ENCODE assay signal across 19 mouse cellular contexts in the genomic region with DNA sequence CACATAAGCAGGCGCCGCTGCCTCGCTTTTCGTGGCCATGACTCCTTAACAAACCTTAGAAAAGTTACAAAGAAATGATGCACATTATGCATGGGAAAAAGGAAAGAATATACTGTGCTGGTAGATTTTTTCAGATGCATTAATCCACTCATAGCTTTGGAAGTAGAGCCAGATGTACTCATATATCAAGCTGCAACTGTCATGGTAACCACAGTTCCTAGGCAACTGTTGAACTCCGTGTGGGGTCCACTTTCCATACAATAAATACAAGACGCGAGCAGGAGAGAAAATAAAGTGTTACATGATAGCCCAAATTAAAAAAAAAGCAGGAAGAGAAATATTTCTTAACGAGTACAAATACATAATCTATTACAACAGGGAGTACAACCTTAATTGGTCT.
DNase-seq lines count a peak whose midpoint lies in the region; ATAC-seq and TF ChIP-seq lines count a peak whose summit lies in the region.
"Had no signal": no experiment of that assay in that cellular context is flagged by ENCODE, and none has a peak within 500 bp of the region (broad histone marks: within the 10 kb centered on the region; RNA-seq: fewer than 3 reads in every experiment).

No protein-coding gene starts in this region.

- H3K27ac ChIP-seq in heart, adult 2 months, result peak overlapping the region; percentile 65
- H3K27ac ChIP-seq in lung, postnatal 0 days (ENCODE audit: low read length), result no peak overlapping the region
- H3K27ac ChIP-seq in stomach, postnatal 0 days (replicated peaks), result 0 out of 2 replicates have a peak overlapping the region, but pooled peaks have one; percentile 31
- H3K27ac ChIP-seq: hindbrain, embryonic 12.5 days; macrophage had no signal

- TF ChIP-seq CTCF in heart, adult 2 months (IDR thresholded peaks at IDR 0.05), result no peak
- TF ChIP-seq CTCF in lung, postnatal 0 days (IDR thresholded peaks at IDR 0.05), result no peak
- no peak for TF ChIP-seq CTCF in stomach, postnatal 0 days (IDR thresholded peaks at IDR 0.05; ENCODE audit: low read depth)

- no peaks in the 10 kb centered on the region for H3K79me2 ChIP-seq in heart, adult 2 months (replicated peaks; ENCODE audit: control insufficient read depth, insufficient read depth, low read length)

- TF ChIP-seq EP300 in heart, adult 2 months (IDR thresholded peaks at IDR 0.05; ENCODE audit: insufficient read depth, low read depth, low read length), result no peak
- no peak for TF ChIP-seq EP300 in lung, postnatal 0 days (IDR thresholded peaks at IDR 0.05)
- no peak for TF ChIP-seq EP300 in stomach, postnatal 0 days (optimal IDR thresholded peaks at IDR 0.05)

- H3K36me3 ChIP-seq in heart, adult 2 months (ENCODE audit: control insufficient read depth, insufficient read depth, low read length), result peaks cover 22% of the 10 kb centered on the region
- H3K36me3 ChIP-seq in lung, postnatal 0 days (ENCODE audit: insufficient read depth, low read length), result no peaks in the 10 kb centered on the region
- H3K36me3 ChIP-seq in stomach, postnatal 0 days (ENCODE audit: control insufficient read depth, insufficient read depth, low read length), result no peaks in the 10 kb centered on the region
- H3K36me3 ChIP-seq: heart, embryonic 12.5 days; hindbrain, embryonic 12.5 days had no signal

- H3K4me2 ChIP-seq in lung, postnatal 0 days (replicated peaks; ENCODE audit: low read depth, low read length), result no peak overlapping the region
- H3K4me2 ChIP-seq in stomach, postnatal 0 days (replicated peaks; ENCODE audit: low read depth), result no peak overlapping the region
- H3K4me2 ChIP-seq: heart, embryonic 12.5 days; hindbrain, embryonic 12.5 days; liver, embryonic 11.5 days had no signal

- peaks cover 1% of the 10 kb centered on the region; the same call in 1 of the 2 replicates for H3K4me1 ChIP-seq in heart, adult 2 months (ENCODE audit: control insufficient read depth, insufficient read depth, low read length)
- H3K4me1 ChIP-seq in lung, postnatal 0 days (ENCODE audit: insufficient read depth, low read depth, low read length), result no peaks in the 10 kb centered on the region
- H3K4me1 ChIP-seq in stomach, postnatal 0 days (replicated peaks; ENCODE audit: control insufficient read depth, insufficient read depth), result no peaks in the 10 kb centered on the region; the same call in 1 of the 2 replicates
- H3K4me1 ChIP-seq: hindbrain, embryonic 12.5 days had no signal

- no peak for DNase-seq in heart, adult 2 months
- DNase-seq in heart, postnatal 14 days, result no peak
- no peak for DNase-seq in lung, postnatal 0 days (ENCODE audit: low spot score)
- no peak for DNase-seq in lung, postnatal 36 days
- DNase-seq in forelimb bud, embryonic 11.5 days (ENCODE audit: low read depth, low spot score), result peak; percentile 40
- no peak for DNase-seq in stomach, postnatal 0 days (ENCODE audit: low spot score)
- no peak for DNase-seq in cerebellum, adult 11 months
- DNase-seq in layer of hippocampus, postnatal 36 days, result no peak
- DNase-seq: B cell, adult 2 months; cerebellum, adult 18-20 months; gastrocnemius, postnatal 10 days; kidney, adult 11 months; kidney, postnatal 4 days; right cerebral cortex, adult 18-20 months; thymus, adult 18-20 months had no signal

- no peaks in the 10 kb centered on the region for H3K27me3 ChIP-seq in heart, adult 2 months (ENCODE audit: control insufficient read depth, insufficient read depth, low read length)
- no peaks in the 10 kb centered on the region for H3K27me3 ChIP-seq in lung, postnatal 0 days (replicated peaks; ENCODE audit: insufficient read depth, low read length)
- no peaks in the 10 kb centered on the region for H3K27me3 ChIP-seq in stomach, postnatal 0 days (ENCODE audit: control insufficient read depth, insufficient read depth, low read length)
- H3K27me3 ChIP-seq: heart, embryonic 12.5 days; hindbrain, embryonic 12.5 days had no signal

- H3K4me3 ChIP-seq in heart, adult 2 months, result no peak overlapping the region
- no peak overlapping the region for H3K4me3 ChIP-seq in lung, postnatal 0 days (ENCODE audit: low read depth, low read length)
- H3K4me3 ChIP-seq in stomach, postnatal 0 days (ENCODE audit: low read depth, low read length), result no peak overlapping the region
- H3K4me3 ChIP-seq: heart, embryonic 12.5 days; hindbrain, embryonic 12.5 days had no signal

- 80% methylated on average over 8 of the region's 8 CpGs for WGBS in heart, adult 2 months
- WGBS in lung, postnatal 0 days, result 35% methylated on average over 8 of the region's 8 CpGs
- WGBS in stomach, postnatal 0 days, result 56% methylated on average over 8 of the region's 8 CpGs

- TF ChIP-seq POLR2A in heart, adult 2 months (IDR thresholded peaks at IDR 0.05; ENCODE audit: insufficient read depth, low read depth, low read length), result no peak

- no peaks in the 10 kb centered on the region for H3K9me3 ChIP-seq in lung, postnatal 0 days (ENCODE audit: low read length)
- no peaks in the 10 kb centered on the region for H3K9me3 ChIP-seq in stomach, postnatal 0 days (ENCODE audit: control insufficient read depth, low read length)
- H3K9me3 ChIP-seq: heart, embryonic 12.5 days; hindbrain, embryonic 12.5 days had no signal

- ATAC-seq in lung, postnatal 0 days, result 0 out of 2 replicates have a peak, but pooled peaks have one; percentile 6
- ATAC-seq in stomach, postnatal 0 days (ENCODE audit: low FRiP score, low TSS enrichment), result no peak

- intact Hi-C loops in heart, adult 2 months (cut with DNase I), result loop anchor here (2.0 kb wide), 1 partner anchor 19 kb away; no protein-coding TSS in a partner anchor
- intact Hi-C loops in heart, postnatal 14 days (cut with DNase I), result loop anchor here (1.0 to 2.0 kb wide), 2 partner anchors 97 to 154 kb away; no protein-coding TSS in a partner anchor

- no peak overlapping the region for H3K9ac ChIP-seq in heart, adult 2 months (ENCODE audit: low read depth, low read length)
- no peak overlapping the region for H3K9ac ChIP-seq in lung, postnatal 0 days (replicated peaks; ENCODE audit: low read depth)
- no peak overlapping the region for H3K9ac ChIP-seq in stomach, postnatal 0 days (ENCODE audit: low read length)
- H3K9ac ChIP-seq: heart, embryonic 12.5 days; hindbrain, embryonic 12.5 days had no signal
